Mouse (Mus musculus) CH12.LX (cell line): ENCODE data around the gene Cdc14b. TPM values are rescaled to one million over a fixed set of nuclear protein-coding genes. Genes with fewer than 3 reads are reported as not detected.

ENCODE experiments used
- DNase-seq: peaks from one replicate; pipeline ENCODE4 v3.0.0-alpha.2; 2013; ENCODE audit errors: extremely low read depth
- H3K27ac ChIP-seq: 2 replicates; pipeline ENCODE4 v1.5.1; 2012; ENCODE audit warnings: low read depth, mild to moderate bottlenecking, control low read depth, moderate library complexity; ENCODE audit not compliant: insufficient read depth
- H3K27me3 ChIP-seq: replicated peaks from 2 replicates; pipeline ENCODE3; 2012; ENCODE audit warnings: inconsistent platforms
- H3K36me3 ChIP-seq, 2 experiments: replicated peaks in 1 of 2; 2 replicates each; pipeline versions ENCODE3 to v1.6.1; 2012; ENCODE audit warnings: inconsistent platforms in 1 of 2, low read length in 1 of 2, mild to moderate bottlenecking in 1 of 2, mixed read lengths in 1 of 2, moderate library complexity in 1 of 2; ENCODE audit not compliant: control insufficient read depth in 1 of 2, insufficient read depth in 1 of 2
- H3K4me1 ChIP-seq, 2 experiments: 2 replicates each; pipeline ENCODE4 v1.6.1; 2012; ENCODE audit warnings: inconsistent platforms in 1 of 2, moderate library complexity in 1 of 2; ENCODE audit not compliant: insufficient read depth in 2 of 2, control insufficient read depth in 1 of 2
- H3K4me2 ChIP-seq: 2 replicates; pipeline ENCODE4 v1.6.1; 2012; ENCODE audit warnings: low read depth, mild to moderate bottlenecking, control low read depth; ENCODE audit not compliant: poor library complexity, insufficient read depth, severe bottlenecking
- H3K4me3 ChIP-seq, 3 experiments: fragments of 150-350 bp in 1 of 3; sonication (generic) in 1 of 3; replicated peaks in 1 of 3; 2 replicates each; pipeline versions ENCODE3 to v1.5.1; 2011 to 2012; ENCODE audit warnings: low read depth in 2 of 3, low read length in 2 of 3, mild to moderate bottlenecking in 2 of 3, moderate library complexity in 2 of 3, control low read depth in 1 of 3, improper control_type of control experiment in 1 of 3, inconsistent platforms in 1 of 3, mixed read lengths in 1 of 3; ENCODE audit not compliant: poor library complexity in 1 of 3
- H3K79me2 ChIP-seq: replicated peaks from 2 replicates; pipeline ENCODE4 v1.6.1; 2012; ENCODE audit warnings: mild to moderate bottlenecking, moderate library complexity; ENCODE audit not compliant: control insufficient read depth, poor library complexity, insufficient read depth, severe bottlenecking; ENCODE audit errors: extremely low read depth
- H3K9ac ChIP-seq: 2 replicates; pipeline ENCODE4 v1.6.1; 2012; ENCODE audit warnings: low read depth, mild to moderate bottlenecking, control low read depth, moderate library complexity; ENCODE audit not compliant: insufficient read depth
- H3K9me3 ChIP-seq: replicated peaks from 2 replicates; pipeline ENCODE3; 2012; ENCODE audit warnings: low read length, inconsistent platforms, mixed read lengths
- CHD1 ChIP-seq: IDR thresholded peaks from 2 replicates; pipeline ENCODE4 v1.6.1; 2012; ENCODE audit warnings: low read depth, low read length, improper control_type of control experiment, inconsistent platforms
- ELF1 ChIP-seq: IDR thresholded peaks from 2 replicates; pipeline ENCODE4 v1.6.1; 2014; ENCODE audit warnings: low read depth, mild to moderate bottlenecking, inconsistent platforms, low read length, improper control_type of control experiment
- EP300 ChIP-seq: IDR thresholded peaks from 2 replicates; pipeline ENCODE4 v1.6.1; 2011; ENCODE audit warnings: low read length, improper control_type of control experiment
- ETS1 ChIP-seq: conservative IDR thresholded peaks from 2 replicates; pipeline ENCODE4 v1.6.1; 2012; ENCODE audit warnings: low read depth, mild to moderate bottlenecking, inconsistent platforms, low read length, improper control_type of control experiment, moderate library complexity
- GABPA ChIP-seq: IDR thresholded peaks from 2 replicates; pipeline ENCODE4 v1.6.1; 2012; ENCODE audit warnings: low read depth, low read length, improper control_type of control experiment, inconsistent platforms; ENCODE audit not compliant: insufficient replicate concordance
- IRF4 ChIP-seq: IDR thresholded peaks from 2 replicates; pipeline ENCODE4 v1.6.1; 2014; ENCODE audit warnings: low read depth, mild to moderate bottlenecking, inconsistent platforms, low read length, improper control_type of control experiment
- JUN ChIP-seq: IDR thresholded peaks from 2 replicates; pipeline ENCODE4 v1.6.1; 2011; ENCODE audit warnings: low read depth, mild to moderate bottlenecking, low read length, improper control_type of control experiment, moderate library complexity; ENCODE audit not compliant: insufficient read depth
- JUND ChIP-seq: conservative IDR thresholded peaks from 2 replicates; pipeline ENCODE4 v1.6.1; 2011; ENCODE audit warnings: low read depth, low read length, improper control_type of control experiment
- KAT2A ChIP-seq: IDR thresholded peaks from 2 replicates; pipeline ENCODE4 v1.6.1; 2012; ENCODE audit warnings: low read length, improper control_type of control experiment, inconsistent platforms; ENCODE audit not compliant: insufficient replicate concordance
- MAZ ChIP-seq: IDR thresholded peaks from 2 replicates; pipeline ENCODE4 v1.6.1; 2012; ENCODE audit warnings: low read depth, mild to moderate bottlenecking, inconsistent platforms, low read length, improper control_type of control experiment, moderate library complexity
- MEF2A ChIP-seq: IDR thresholded peaks from 2 replicates; pipeline ENCODE4 v1.6.1; 2014; ENCODE audit warnings: low read depth, mild to moderate bottlenecking, inconsistent platforms, low read length, improper control_type of control experiment, borderline replicate concordance
- MXI1 ChIP-seq: IDR thresholded peaks from 2 replicates; pipeline ENCODE4 v1.6.1; 2011; ENCODE audit warnings: mild to moderate bottlenecking, low read depth, low read length, improper control_type of control experiment
- MYC ChIP-seq: IDR thresholded peaks from 2 replicates; pipeline ENCODE4 v1.6.1; 2011; ENCODE audit warnings: low read depth, mild to moderate bottlenecking, improper control_type of control experiment, low read length
- NELFE ChIP-seq: IDR thresholded peaks from 2 replicates; pipeline ENCODE4 v1.6.1; 2011; ENCODE audit warnings: low read depth, low read length, improper control_type of control experiment
- NRF1 ChIP-seq: IDR thresholded peaks from 2 replicates; pipeline ENCODE4 v1.6.1; 2014; ENCODE audit warnings: low read depth, mild to moderate bottlenecking, inconsistent platforms, low read length, improper control_type of control experiment, moderate library complexity
- PAX5 ChIP-seq: IDR thresholded peaks from 2 replicates; pipeline ENCODE4 v1.6.1; 2012; ENCODE audit warnings: low read length, inconsistent platforms, mixed read lengths
- POLR2A ChIP-seq: IDR thresholded peaks from 2 replicates; pipeline ENCODE4 v1.6.1; 2011; ENCODE audit warnings: low read depth, mild to moderate bottlenecking, improper control_type of control experiment, low read length
- POLR2AphosphoS2 ChIP-seq: IDR thresholded peaks from 2 replicates; pipeline ENCODE4 v1.6.1; 2011; ENCODE audit warnings: low read depth, low read length, improper control_type of control experiment
- SIN3A ChIP-seq: IDR thresholded peaks from 2 replicates; pipeline ENCODE4 v1.6.1; 2012; ENCODE audit warnings: low read length, improper control_type of control experiment, inconsistent platforms
- SMC3 ChIP-seq: IDR thresholded peaks from 2 replicates; pipeline ENCODE4 v1.6.1; 2011; ENCODE audit warnings: low read depth, low read length, improper control_type of control experiment
- TBP ChIP-seq: conservative IDR thresholded peaks from 2 replicates; pipeline ENCODE4 v1.6.1; 2011; ENCODE audit warnings: low read depth, low read length, improper control_type of control experiment
- TCF12 ChIP-seq: IDR thresholded peaks from 2 replicates; pipeline ENCODE4 v1.6.1; 2014; ENCODE audit warnings: low read depth, mild to moderate bottlenecking, inconsistent platforms, low read length, improper control_type of control experiment
- USF1 ChIP-seq: IDR thresholded peaks from 2 replicates; pipeline ENCODE4 v1.6.1; 2014; ENCODE audit warnings: low read depth, mild to moderate bottlenecking, inconsistent platforms, low read length, improper control_type of control experiment
- USF2 ChIP-seq: conservative IDR thresholded peaks from 2 replicates; pipeline ENCODE4 v1.6.1; 2011; ENCODE audit warnings: low read depth, low read length, improper control_type of control experiment
- dilution Hi-C: fragments of 300-500 bp; cut with MboI; formaldehyde crosslinking; loops from 2 replicates; pipeline ENCODE4 v1.14.3; 2020; ENCODE audit warnings: low sequenced_read_pairs; ENCODE audit not compliant: extremely low pct_unique_long_range_greater_than_20kb, extremely low pct_ligation_motif_present
- in situ Hi-C: fragments of 300-500 bp; cut with MboI; formaldehyde crosslinking; loops from 3 replicates; pipeline ENCODE4 v1.14.3; 2019; ENCODE audit warnings: low sequenced_read_pairs, low pct_ligation_motif_present, low pct_unique_long_range_greater_than_20kb, mixed read lengths
- polyA plus RNA-seq: library from polyadenylated mRNA; unstranded; fragments of >175 nt; gene quantifications from 2 replicates; pipeline ENCODE4 v1.2.1, GENCODE M21; 2012; ENCODE audit warnings: low read depth; ENCODE audit not compliant: insufficient read length
- total RNA-seq, 2 experiments: library from RNA; depleted of rRNA; stranded (reverse); fragments of 300-350 nt in 1 of 2; fragments of >200 nt in 1 of 2; gene quantifications; 2 replicates each; pipeline ENCODE4 v1.2.3; 2012 to 2014

The Cdc14b gene
- total and polyA plus RNA-seq, 3 experiments: 2.7 to 5.5 (median 4.6) TPM

DNA sequence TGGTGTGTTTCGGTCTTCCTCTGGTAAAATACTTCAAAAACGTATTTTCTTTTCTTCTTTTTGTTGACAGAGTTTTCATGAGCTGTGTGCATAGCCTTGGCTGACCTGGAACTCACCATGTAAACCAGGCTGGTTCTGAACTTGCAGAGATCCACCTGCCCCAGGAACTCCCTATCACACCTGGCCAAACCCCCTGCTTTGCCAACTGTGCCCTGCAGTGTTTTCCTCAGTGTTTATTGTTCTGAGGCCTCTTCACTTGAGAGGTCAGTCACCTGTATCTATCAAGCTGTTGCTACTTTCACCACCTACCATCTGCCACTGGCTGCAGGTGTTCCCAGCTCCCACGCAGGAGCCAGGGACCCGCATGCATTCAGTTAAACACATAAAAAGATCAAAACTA, 48.4 kb downstream of the Cdc14b start (continued):
- no peak for TF ChIP-seq MEF2A
- TF ChIP-seq NRF1: no peak

GRCm38 (mm10) chr13:64225738-64226137, 49.4 kb downstream of the Cdc14b start:
- Histone ChIP-seq H3K36me3 (peaks cover 0 to 4% of the 10 kb centered on the region in 2 experiments), H3K27me3 (no peaks in the 10 kb centered on the region), H3K79me2 (no peaks in the 10 kb centered on the region), H3K27ac (no peak overlapping the region), H3K4me2 (no peak overlapping the region), H3K9me3 (no peaks in the 10 kb centered on the region), H3K4me3 (no peak overlapping the region), H3K9ac (no peak overlapping the region), H3K4me1 (no peaks in the 10 kb centered on the region)
- in situ Hi-C loops (no loop called here), dilution Hi-C loops (no loop called here)
- DNase-seq: no peak
- no peak for TF ChIP-seq POLR2AphosphoS2
- no peak for TF ChIP-seq JUND
- no peak for TF ChIP-seq USF1
- no peak for TF ChIP-seq MXI1
- TF ChIP-seq MYC: no peak
- no peak for TF ChIP-seq SMC3
- no peak for TF ChIP-seq CHD1
- TF ChIP-seq EP300: no peak
- no peak for TF ChIP-seq NELFE
- TF ChIP-seq POLR2A: no peak
- no peak for TF ChIP-seq IRF4
- TF ChIP-seq TCF12: no peak
- TF ChIP-seq KAT2A: no peak
- no peak for TF ChIP-seq ETS1
- TF ChIP-seq USF2: no peak
- TF ChIP-seq MEF2A: no peak
- no peak for TF ChIP-seq ELF1

GRCm38 (mm10) chr13:64214891-64215290, 60.2 kb downstream of the Cdc14b start:
- Histone ChIP-seq H3K9ac (no peak overlapping the region), H3K9me3 (no peaks in the 10 kb centered on the region), H3K27ac (no peak overlapping the region), H3K36me3 (no peaks in the 10 kb centered on the region), H3K27me3 (no peaks in the 10 kb centered on the region), H3K4me1 (peaks cover 0 to 11% of the 10 kb centered on the region in 2 experiments; a peak in 1 of 4 replicates), H3K79me2 (no peaks in the 10 kb centered on the region), H3K4me3 (no peak overlapping the region), H3K4me2 (no peak overlapping the region)
- DNase-seq: no peak
- dilution Hi-C loops (no loop called here), in situ Hi-C loops (no loop called here)
- TF ChIP-seq JUND (no peak), SIN3A (no peak), JUN (no peak), NRF1 (no peak), GABPA (no peak), EP300 (no peak), POLR2A (no peak), PAX5 (no peak), TCF12 (no peak), MEF2A (no peak), SMC3 (no peak), TBP (no peak), KAT2A (no peak), MAZ (no peak)
